Mouse (Mus musculus) Muller cell, postnatal 12 days (primary cell): Measurements from ENCODE around the gene Gm28374.

Experiments used
- DNase-seq: peaks from one replicate; pipeline ENCODE4 v3.0.0-alpha.2; 2015; ENCODE audit errors: inconsistent ontology term

The Gm28374 gene

DNA sequence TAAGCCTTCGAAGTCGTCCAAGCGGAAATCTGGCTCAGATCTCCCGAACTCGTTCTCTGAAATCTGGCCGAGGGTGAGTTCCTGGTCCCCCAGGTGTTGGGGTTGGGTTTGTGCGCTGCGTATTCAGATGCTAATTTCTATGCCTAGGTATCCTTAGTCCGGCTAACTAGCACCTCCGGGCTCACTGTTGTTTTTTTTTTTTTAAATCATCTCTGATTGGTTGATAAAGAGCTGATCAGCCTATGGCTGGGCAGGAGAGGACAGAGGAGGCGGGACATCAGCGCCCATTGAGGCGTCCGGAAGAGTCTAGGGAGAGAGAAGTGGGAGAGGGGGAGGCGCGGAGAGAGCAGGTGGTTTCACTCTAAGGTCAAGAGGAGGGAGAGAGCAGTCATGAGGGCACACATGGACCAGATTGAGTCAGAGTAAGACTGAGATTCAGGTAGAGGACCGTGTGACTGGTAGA is 3.4 kb upstream of the Gm28374 start:
- DNase-seq = peak; percentile 85

DNA sequence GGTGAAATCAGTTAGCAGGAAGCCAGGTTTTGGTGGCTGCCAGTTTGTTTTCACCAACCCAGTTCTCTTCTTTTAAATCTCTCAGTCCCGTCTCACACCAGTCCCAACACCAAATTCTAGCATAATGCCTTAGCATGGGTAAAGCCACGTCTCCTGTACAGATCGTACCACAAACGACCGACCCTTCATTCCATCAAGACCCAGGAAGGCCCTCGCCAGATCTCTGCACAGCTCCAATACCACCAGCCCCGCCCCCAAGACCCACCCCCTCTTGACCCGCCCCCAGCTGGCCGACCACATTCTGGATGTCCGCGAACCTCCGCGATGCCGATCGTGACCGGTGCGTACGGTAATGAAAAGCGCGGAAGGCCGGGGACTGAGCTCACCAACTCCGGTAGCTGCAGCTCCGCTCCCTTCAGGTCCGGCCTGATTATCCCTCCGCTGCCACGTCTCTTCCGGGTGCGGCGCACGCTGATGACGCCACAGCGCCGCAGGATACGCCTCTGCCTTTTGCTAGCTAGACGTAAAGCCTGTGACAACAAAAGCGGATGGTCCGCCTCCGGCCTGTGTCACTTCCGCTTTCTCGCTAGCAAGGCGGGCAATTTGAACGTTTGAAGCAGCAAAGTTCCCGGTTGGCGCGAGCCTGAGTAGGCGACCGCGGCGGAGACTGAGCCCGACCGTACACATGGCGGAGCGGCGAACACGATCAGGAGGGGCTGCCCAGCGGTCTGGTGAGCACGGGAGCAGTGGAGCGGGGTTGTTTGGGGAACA is 2.6 kb upstream of the Gm28374 start, which contains the start of the genes Zfpl1 and Cdca5:
Gene Zfpl1 (minus strand): TSS at position 479 of the 771 bp plus-strand sequence.
Gene Cdca5 (plus strand): TSS at position 506 of the 771 bp plus-strand sequence.
- DNase-seq = peak; percentile 98

DNA sequence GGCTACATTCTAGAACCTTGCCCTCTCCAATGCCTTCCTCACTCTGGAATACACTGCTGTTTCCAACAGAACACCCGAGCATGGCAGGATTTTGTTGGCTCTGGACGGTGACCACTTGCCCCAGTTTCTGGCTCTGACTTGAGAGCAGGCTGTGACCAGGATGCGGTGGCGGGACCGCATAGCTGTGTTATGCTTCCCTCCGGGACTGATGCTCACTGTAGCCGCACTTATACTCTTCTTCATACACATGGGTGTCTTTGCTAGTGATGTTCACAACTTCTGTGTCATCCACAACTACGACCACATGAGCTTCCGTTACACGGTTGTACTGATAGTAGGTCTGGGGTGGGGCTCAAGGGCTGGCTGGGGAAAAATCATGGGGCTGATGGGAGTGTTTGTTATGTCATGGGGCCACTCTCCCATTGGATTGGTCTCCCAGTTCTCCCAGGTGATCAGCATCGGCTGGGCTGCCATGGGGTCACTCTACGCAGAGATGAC is 2.0 kb downstream of the Gm28374 start, which contains the start of gene Tmem262:
Gene Tmem262 (plus strand): TSS at position 51 of the 498 bp plus-strand sequence.
- no peak for DNase-seq

- DNase-seq = peak; percentile 94
Measured at GRCm38 (mm10) chr19:6076564-6077393, 5.3 kb downstream of the Gm28374 start, which contains the start of gene Vps51. Gene Vps51 (minus strand): TSS chr19:6077231.

- no peak for DNase-seq
Measured at GRCm38 (mm10) chr19:6073889-6074288, 8.2 kb downstream of the Gm28374 start.

GRCm38 (mm10) chr19:6071261-6071660 is 10.8 kb downstream of the Gm28374 start:
- DNase-seq = no peak

DNA sequence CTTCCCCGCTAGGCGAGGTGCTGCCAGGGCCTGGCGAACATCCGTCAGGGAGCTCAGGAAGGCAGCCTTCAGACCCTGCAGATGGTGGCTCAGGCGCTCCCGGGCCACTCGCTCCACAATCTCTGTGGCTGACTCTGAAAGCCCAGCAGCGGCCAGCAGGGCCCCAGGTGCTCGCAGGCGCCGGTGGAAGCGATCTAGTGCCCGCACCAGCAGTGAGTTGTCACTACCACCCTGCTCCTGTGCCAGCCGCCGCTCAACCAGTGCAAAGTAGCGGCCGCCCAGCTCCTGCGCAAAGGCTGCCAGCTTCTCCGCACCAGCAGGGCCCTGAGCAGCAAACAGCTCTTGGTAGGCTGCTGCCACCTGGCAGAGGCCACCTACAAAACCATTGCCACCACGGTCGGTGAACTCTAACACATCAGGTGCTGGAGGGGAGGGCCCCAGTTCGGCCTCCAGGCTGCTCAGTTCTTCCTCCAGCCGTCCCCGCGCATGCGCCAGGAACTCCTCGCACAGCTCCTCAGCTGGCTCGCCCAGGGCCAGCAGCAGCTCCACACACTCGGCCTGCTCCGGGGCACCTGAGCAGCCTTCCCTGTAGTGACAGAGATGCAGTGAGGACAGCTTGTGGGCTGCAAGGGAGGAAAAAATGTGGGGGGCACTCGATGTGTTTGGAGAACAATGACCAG is 11.3 kb downstream of the Gm28374 start:
- no peak for DNase-seq

DNA sequence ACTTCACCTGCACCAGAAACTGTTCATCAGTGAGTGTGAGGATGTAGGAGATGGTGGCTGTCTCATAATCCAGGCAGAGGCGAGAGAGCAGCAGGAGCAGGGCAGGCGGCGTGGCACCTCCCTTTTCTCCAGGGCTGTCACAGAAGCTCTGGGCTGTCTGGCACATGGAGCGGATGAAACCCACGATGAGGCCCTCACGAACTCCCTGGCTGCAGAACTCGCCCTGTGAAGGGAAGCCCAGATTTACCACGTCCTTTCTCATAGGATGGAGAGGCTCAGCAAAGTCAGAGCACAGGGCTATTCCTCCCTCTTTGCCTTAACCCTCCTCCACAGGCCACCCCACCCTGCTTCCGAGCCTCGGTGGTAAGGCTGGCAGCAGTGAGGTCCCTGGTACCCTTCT is 12.2 kb downstream of the Gm28374 start:
- DNase-seq = no peak

- DNase-seq = no peak
Measured at GRCm38 (mm10) chr19:6068951-6069350, 13.1 kb downstream of the Gm28374 start.

GRCm38 (mm10) chr19:6067724-6068415 is 14.2 kb downstream of the Gm28374 start, which contains the start of gene Tm7sf2:
Gene Tm7sf2 (minus strand): TSS chr19:6068373.
- peak; percentile 97 for DNase-seq

- peak; percentile 66 for DNase-seq
Measured at GRCm38 (mm10) chr19:6067011-6067723, 14.9 kb downstream of the Gm28374 start.

- DNase-seq = no peak
Measured at GRCm38 (mm10) chr19:6066571-6066970, 15.5 kb downstream of the Gm28374 start.

DNA sequence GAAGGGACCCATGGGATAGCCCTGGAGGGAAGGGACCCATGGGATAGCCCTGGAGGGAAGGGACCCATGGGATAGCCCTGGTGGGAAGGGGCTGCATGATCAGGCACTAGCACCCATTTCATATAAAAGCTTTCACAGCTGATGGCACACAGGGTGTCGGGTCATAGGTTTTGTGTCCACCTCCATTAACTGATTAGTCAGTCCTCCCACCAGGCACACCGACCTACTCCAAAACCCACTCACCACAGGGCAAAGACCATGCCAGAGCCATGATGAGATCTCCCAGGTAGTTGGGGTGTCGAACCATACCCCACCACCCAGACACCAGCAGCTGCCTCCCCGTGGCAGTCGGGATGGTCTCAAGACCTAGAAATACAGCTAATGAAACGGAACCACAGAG is 19.0 kb downstream of the Gm28374 start:
- DNase-seq = no peak

DNA sequence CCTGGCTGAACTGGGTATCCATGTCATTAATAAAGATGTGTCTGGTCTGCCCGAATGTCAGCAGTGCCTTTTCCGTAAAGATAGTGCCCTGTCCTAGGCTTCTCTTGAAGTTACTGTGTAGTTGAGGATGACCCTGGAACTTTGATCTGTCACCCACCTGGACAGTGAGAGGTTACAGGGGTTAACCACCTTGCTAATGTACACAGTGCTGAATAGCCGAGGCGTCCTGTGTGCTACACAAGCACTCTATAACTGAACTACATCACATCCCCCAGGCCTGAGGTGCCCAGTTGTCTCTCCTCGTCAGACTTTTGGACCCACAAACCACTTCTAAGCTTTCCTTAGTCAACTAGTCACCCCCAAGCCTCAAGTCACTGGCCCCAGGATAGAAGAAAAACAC is 19.6 kb downstream of the Gm28374 start:
- no peak for DNase-seq

DNA sequence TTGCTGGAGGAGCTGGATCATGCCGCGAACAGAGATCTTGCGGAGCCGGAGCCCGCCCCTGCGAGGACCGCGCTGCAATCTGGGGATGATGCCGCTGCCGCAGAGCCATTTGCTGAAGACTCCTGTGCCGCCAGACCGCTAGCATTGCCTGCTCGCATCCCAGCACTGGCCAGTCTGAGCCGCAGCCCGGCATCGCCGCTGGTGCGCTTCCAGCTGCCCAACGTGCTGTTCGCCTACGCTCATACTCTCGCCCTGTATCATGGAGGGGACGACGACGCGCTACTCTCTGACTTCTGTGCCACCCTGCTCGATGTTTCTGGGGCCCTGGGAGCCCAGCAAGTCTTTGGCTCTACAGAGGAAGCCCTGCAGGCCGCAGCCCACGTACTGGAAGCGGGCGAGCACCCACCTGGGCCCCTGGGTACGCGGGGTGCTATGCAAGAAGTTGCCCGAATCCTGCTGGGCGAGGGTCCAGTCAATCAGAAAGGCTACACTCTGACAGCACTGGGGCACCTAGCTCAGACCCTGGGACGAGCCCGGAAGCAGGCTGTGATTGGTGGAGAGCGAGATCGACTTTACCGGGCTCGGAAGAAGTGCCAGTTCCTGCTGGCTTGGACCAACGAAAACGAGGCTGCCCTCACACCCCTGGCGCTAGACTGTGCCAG is 20.3 kb downstream of the Gm28374 start:
- DNase-seq = peak; percentile 49

DNA sequence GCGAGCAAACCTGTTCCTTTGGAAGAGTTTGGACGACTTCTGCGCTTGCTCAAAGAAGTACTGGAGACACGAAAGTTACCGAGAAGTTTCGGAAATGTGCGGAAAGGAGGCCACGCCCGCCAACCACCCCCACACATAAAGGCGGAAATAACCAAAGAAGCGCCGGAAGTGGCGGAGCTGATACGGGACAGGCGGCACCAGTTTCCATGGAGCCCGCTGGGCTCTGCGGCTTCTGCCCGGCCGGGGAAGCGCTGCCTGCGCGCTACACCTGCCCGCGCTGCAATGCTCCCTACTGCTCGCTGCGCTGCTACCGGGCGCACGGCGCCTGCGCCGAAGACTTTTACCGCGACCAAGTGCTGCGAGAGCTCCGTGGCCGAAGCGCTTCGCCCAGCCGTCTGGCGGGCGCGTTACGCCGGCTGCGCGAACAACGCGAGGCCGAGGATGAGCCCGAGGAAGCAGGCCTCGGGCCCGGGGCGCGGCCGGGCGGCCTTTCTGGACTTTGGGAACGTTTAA is 21.0 kb downstream of the Gm28374 start, which contains the start of gene Znhit2:
Gene Znhit2 (plus strand): TSS at position 172 of the 513 bp plus-strand sequence.
- DNase-seq = peak; percentile 95

DNA sequence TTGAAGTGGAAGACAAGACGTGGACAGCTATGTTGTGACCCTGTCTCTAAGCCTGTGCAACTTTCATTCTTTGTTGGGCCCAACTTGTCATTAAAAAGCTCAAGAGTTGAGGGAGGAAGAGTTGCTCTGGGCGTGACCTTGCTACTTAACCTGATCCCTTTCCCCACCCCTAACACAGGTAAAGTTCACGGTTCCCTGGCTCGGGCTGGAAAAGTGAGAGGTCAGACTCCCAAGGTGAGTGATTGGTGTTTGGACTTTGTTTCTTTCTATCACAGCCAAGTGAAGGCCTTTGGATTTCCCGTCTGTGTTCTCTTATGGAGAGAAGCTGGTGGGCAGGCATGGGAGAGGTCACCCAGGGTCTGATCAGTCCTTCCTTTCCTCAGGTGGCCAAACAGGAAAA is 23.1 kb downstream of the Gm28374 start:
- no peak for DNase-seq

- DNase-seq = no peak
Measured at GRCm38 (mm10) chr19:6058513-6058912, 23.5 kb downstream of the Gm28374 start.
